In the genomic region with DNA sequence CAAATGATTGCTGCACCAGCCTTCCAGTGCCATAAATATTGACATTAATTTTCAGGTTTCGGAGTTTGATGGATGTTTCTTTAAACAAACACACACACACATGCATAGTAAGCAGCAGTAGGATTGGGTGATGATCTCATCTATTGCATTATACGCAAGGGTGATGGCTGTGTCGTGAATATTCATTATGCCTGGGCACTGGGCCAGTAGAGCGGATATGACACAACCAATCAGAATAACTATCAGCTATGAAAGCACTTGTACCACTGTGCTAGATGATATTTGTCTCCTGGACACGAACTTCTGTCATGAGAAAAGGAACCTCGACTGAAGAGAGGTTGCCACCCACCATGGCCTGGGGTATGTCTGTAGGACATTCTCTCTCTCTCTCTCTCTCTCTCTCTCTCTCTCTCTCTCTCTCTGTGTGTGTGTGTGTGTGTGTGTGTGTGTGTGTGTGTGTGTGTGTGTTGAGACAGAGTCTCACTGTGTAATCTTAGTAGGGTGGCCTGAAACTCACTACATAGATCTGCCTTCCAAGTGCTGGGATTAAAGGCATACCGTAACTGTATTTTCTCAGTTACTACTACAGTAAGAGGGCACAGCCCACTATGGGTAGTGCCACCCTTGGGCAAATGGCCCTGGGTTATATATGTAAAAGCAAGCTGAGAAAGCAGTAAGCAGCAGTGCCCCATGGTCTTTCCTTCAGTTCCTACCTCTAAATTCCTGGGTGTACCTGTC, we compare ENCODE assay signal across 9 mouse cellular contexts.
DNase-seq lines count a peak whose midpoint lies in the region; ATAC-seq and TF ChIP-seq lines count a peak whose summit lies in the region.
"Had no signal": no experiment of that assay in that cellular context is flagged by ENCODE, and none has a peak within 500 bp of the region (broad histone marks: within the 10 kb centered on the region; RNA-seq: fewer than 3 reads in every experiment).

No protein-coding gene starts in this region.

- WGBS in lung, adult 2 months, result 38% methylated on average over 7 of the region's 7 CpGs
- 60% methylated on average over 7 of the region's 7 CpGs for WGBS in hindbrain, embryonic 13.5 days
- 52% methylated on average over 7 of the region's 7 CpGs for WGBS in midbrain, postnatal 0 days
- WGBS in kidney, embryonic 14.5 days, result 83% methylated on average over 7 of the region's 7 CpGs

- no peak overlapping the region for H3K9ac ChIP-seq in hindbrain, embryonic 13.5 days
- no peak overlapping the region for H3K9ac ChIP-seq in midbrain, postnatal 0 days (replicated peaks; ENCODE audit: low read length, poor library complexity, severe bottlenecking)
- H3K9ac ChIP-seq in kidney, embryonic 14.5 days (ENCODE audit: low read depth, low read length), result no peak overlapping the region
- H3K9ac ChIP-seq: liver, postnatal 0 days had no signal

- TF ChIP-seq POLR2A in lung, adult 2 months (IDR thresholded peaks at IDR 0.05; ENCODE audit: borderline replicate concordance, extremely low read depth, low read depth, low read length), result no peak

- no peak overlapping the region for H3K4me2 ChIP-seq in hindbrain, embryonic 13.5 days
- H3K4me2 ChIP-seq in midbrain, postnatal 0 days (ENCODE audit: low read depth, low read length, poor library complexity, severe bottlenecking), result no peak overlapping the region
- H3K4me2 ChIP-seq in kidney, embryonic 14.5 days (replicated peaks; ENCODE audit: low read depth, low read length), result no peak overlapping the region

- DNase-seq in lung, adult 18-20 months, result peak; percentile 19 to 52
- DNase-seq in lung, adult 2 months, result no peak
- peak; percentile 58 for DNase-seq in brain, adult 2 months (ENCODE audit: low read depth, low spot score)
- DNase-seq in midbrain, postnatal 0 days (ENCODE audit: low spot score), result peak; percentile 60
- DNase-seq: cerebellum, adult 9-11 months; liver, postnatal 0 days had no signal

- no peak overlapping the region for H3K4me3 ChIP-seq in lung, adult 2 months (replicated peaks; ENCODE audit: extremely low read depth, low read depth, low read length)
- H3K4me3 ChIP-seq in hindbrain, embryonic 13.5 days, result no peak overlapping the region
- no peak overlapping the region for H3K4me3 ChIP-seq in midbrain, postnatal 0 days (ENCODE audit: low read depth, low read length)
- H3K4me3 ChIP-seq in kidney, embryonic 14.5 days (ENCODE audit: low read length), result no peak overlapping the region

- peak; percentile 89 for ATAC-seq in hindbrain, embryonic 13.5 days (ENCODE audit: low FRiP score)
- peak; percentile 82 for ATAC-seq in midbrain, postnatal 0 days (ENCODE audit: low FRiP score)
- ATAC-seq in erythroblast, adult 5-6 weeks (replicated peaks; ENCODE audit: low FRiP score, poor library complexity, severe bottlenecking), result no peak
- ATAC-seq in kidney, embryonic 14.5 days (ENCODE audit: low FRiP score, low TSS enrichment), result no peak
- ATAC-seq: liver, postnatal 0 days had no signal

- TF ChIP-seq CTCF in lung, adult 2 months (IDR thresholded peaks at IDR 0.05; ENCODE audit: insufficient read depth, low read length), result no peak
- no peak for TF ChIP-seq CTCF in midbrain, postnatal 0 days (IDR thresholded peaks at IDR 0.05)

- no peaks in the 10 kb centered on the region for H3K9me3 ChIP-seq in hindbrain, embryonic 13.5 days
- no peaks in the 10 kb centered on the region for H3K9me3 ChIP-seq in midbrain, postnatal 0 days (ENCODE audit: low read length)
- no peaks in the 10 kb centered on the region for H3K9me3 ChIP-seq in kidney, embryonic 14.5 days (ENCODE audit: control insufficient read depth, low read length)

- H3K36me3 ChIP-seq in hindbrain, embryonic 13.5 days, result no peaks in the 10 kb centered on the region
- no peaks in the 10 kb centered on the region for H3K36me3 ChIP-seq in midbrain, postnatal 0 days (ENCODE audit: insufficient read depth, low read length)
- H3K36me3 ChIP-seq in kidney, embryonic 14.5 days (ENCODE audit: control insufficient read depth, insufficient read depth, low read length), result no peaks in the 10 kb centered on the region

- no peaks in the 10 kb centered on the region; the same call in 1 of the 2 replicates for H3K4me1 ChIP-seq in lung, adult 2 months (ENCODE audit: control insufficient read depth, insufficient read depth, low read length)
- H3K4me1 ChIP-seq in hindbrain, embryonic 13.5 days (replicated peaks), result no peaks in the 10 kb centered on the region
- no peaks in the 10 kb centered on the region for H3K4me1 ChIP-seq in midbrain, postnatal 0 days (ENCODE audit: insufficient read depth, low read length)
- H3K4me1 ChIP-seq in kidney, embryonic 14.5 days (ENCODE audit: control insufficient read depth, insufficient read depth, low read length), result no peaks in the 10 kb centered on the region

- no peak overlapping the region for H3K27ac ChIP-seq in hindbrain, embryonic 13.5 days
- H3K27ac ChIP-seq in midbrain, postnatal 0 days (ENCODE audit: low read depth, low read length), result no peak overlapping the region
- H3K27ac ChIP-seq in kidney, embryonic 14.5 days (ENCODE audit: low read depth, low read length), result no peak overlapping the region

- H3K27me3 ChIP-seq in hindbrain, embryonic 13.5 days, result no peaks in the 10 kb centered on the region
- no peaks in the 10 kb centered on the region for H3K27me3 ChIP-seq in midbrain, postnatal 0 days (ENCODE audit: insufficient read depth, low read length)
- H3K27me3 ChIP-seq in kidney, embryonic 14.5 days (ENCODE audit: control insufficient read depth, insufficient read depth, low read length), result no peaks in the 10 kb centered on the region

Comparison
In these comparisons a context has a peak if more than half of its experiments do, and no peak if none do; other contexts are left out.
1. ATAC-seq: peak in hindbrain, embryonic 13.5 days (single experiment) and midbrain, postnatal 0 days (single experiment); none in erythroblast, adult 5-6 weeks (single experiment) and kidney, embryonic 14.5 days (single experiment).